Mouse (Mus musculus) G1E (cell line): ENCODE measurements around the gene Klra2.

Source experiments
- CTCF ChIP-seq: IDR thresholded peaks from 2 replicates; pipeline ENCODE4 v1.5.1; 2012; ENCODE audit warnings: low read depth, low read length, inconsistent platforms, mixed read lengths
- GATA2 ChIP-seq: IDR thresholded peaks from 2 replicates; pipeline ENCODE4 v1.6.1; 2012; ENCODE audit warnings: low read depth, low read length, inconsistent platforms, borderline replicate concordance
- TAL1 ChIP-seq: conservative IDR thresholded peaks from 2 replicates; pipeline ENCODE4 v1.6.1; 2012; ENCODE audit warnings: low read depth, low read length, inconsistent platforms, mixed read lengths

DNA sequence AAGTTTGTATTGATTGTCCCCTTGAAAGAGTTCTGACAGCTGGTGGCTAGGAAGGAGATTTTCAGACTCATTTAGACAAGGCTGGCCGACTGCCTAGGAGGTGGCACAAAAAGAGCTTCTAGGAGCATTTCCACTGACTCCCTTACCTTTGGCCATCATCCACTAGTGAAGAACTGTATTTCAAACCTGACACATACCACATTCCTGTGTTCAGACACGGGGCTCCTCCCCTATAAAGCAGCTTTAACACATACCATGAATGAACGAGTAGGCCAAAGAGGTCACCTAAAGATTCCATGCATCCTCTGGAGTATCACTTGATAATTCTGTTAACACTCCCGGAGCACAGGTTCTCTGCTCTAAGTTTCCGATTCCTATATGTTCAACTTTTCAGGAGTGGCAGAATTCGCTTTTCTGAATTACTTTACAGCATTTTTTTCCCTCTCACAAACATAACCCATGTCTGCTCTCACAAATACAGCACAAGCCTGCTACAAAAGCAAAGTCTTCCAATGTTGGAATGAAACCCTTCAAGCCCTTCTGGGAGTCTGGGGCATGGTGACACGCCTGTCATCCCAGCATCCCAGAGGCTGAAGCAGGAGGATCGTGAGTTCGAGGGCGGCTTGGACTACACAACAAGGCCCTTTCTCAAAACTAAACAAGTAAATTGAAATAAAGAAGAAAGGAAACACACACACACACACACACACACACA lies 45.3 kb upstream of the Klra2 start:
- TF ChIP-seq CTCF (no peak), TAL1 (no peak), GATA2 (no peak)
